Mouse (Mus musculus): ENCODE measurements around the gene Taf8. TPM values are rescaled to one million over a fixed set of nuclear protein-coding genes. Genes with fewer than 3 reads are reported as not detected.
A peak's percentile ranks its signal among the peaks of the same experiment; 100 is the strongest.
"Not testable (repeated sequence)": the region's sequence is repeated elsewhere in the genome, so short reads cannot be mapped to it uniquely, and the experiment has no call there.

Taf8 gene
- polyA plus RNA-seq, 1 experiment from 2014 or later: 15.2 TPM

DNA sequence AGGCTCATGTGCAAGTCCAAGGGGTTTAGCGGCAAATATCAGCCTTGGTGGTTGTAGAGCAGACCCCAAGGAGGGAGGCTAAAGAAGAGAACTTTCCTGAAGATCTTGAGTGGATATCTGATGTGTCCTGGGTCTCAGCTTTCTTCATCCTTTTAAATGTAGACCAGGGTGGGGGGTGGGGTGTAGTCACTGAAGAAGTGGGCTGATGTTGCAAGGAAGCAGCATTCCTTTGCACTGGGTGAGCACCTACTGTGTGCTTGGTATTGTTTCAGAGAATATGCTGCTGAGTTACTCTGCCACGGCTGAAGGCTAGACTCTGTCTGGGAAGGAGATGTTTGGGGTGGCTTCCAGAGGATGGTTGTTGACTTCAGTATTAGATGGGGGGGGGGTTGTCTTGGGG lies 3.5 kb upstream of the Taf8 start:
- Histone ChIP-seq H3K36me3 (replicated peaks) (peaks cover 6% of the 10 kb centered on the region), H3K4me1 (replicated peaks) (peaks cover 81% of the 10 kb centered on the region), H3K27me3 (no peaks in the 10 kb centered on the region), H3K9me3 (replicated peaks) (no peaks in the 10 kb centered on the region), H3K27ac (replicated peaks) (peak overlapping the region; percentile 77), H3K9ac (peak overlapping the region; percentile 62), H3K4me3 (replicated peaks) (peak overlapping the region; percentile 53), H3K4me2 (peak overlapping the region; percentile 79)
- 28% methylated on average over 2 of the region's 2 CpGs for WGBS (ENCODE audit: insufficient replicate concordance)
- ATAC-seq (ENCODE audit: insufficient read depth): no peak

DNA sequence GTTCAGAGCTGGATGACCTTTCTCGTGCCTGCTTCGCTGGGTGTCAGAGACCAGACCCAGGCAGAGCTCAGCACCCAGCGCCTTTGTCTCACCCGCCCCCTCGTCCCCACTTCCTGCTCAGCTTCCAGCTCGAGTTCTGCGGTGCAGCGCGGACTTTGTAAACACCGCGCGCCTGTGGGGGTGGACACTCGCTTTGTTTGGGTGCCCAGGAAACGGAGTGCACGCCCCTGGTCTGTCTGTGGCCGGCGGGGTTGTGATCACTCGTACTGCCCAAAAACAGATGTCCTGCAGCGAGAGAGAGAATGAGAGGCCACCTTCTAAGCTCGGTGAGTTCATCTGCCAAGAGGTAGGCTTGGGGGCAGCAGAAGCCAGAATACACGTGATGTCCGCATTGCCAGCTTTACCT lies 2.9 kb upstream of the Taf8 start, which contains the start of gene Ccnd3:
Gene Ccnd3 (plus strand): TSS at position 111 of the 406 bp plus-strand sequence.
- H3K9ac ChIP-seq: peak within 1 kb of the TSS; percentile 62
- H3K4me3 ChIP-seq (replicated peaks): peak within 1 kb of the TSS; percentile 53
- ATAC-seq (ENCODE audit: insufficient read depth): 0 out of 2 replicates have a peak, but pooled peaks have one; percentile 1
- H3K27ac ChIP-seq (replicated peaks): peak within 1 kb of the TSS; percentile 77
- H3K9me3 ChIP-seq (replicated peaks): no peaks in the 10 kb centered on the region
- H3K36me3 ChIP-seq (replicated peaks): peaks cover 12% of the 10 kb centered on the region
- peaks cover 82% of the 10 kb centered on the region for H3K4me1 ChIP-seq (replicated peaks)
- no peaks in the 10 kb centered on the region for H3K27me3 ChIP-seq
- WGBS (ENCODE audit: insufficient replicate concordance): under 1% methylated on average over 22 of the region's 22 CpGs
- H3K4me2 ChIP-seq: peak within 1 kb of the TSS; percentile 79

DNA sequence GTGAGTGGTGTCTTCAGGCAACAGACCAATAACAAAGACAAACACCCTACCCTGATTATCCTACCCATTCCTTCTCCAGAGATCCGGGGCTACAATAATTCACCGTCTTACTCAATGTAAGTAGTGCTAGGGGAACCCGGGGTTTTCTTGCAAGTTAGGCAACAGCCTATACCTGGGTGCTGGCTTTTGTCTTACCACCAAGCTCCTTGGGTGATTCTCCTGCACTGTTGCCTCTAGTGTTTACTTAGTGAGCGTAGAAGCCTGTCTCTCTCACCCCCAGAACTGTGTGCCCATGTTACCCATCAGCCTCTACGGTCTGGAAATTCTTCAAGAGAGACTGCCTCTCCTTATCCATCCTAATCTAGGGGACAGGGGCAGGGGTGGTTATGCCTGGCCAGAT lies 2.1 kb upstream of the Taf8 start:
- Histone ChIP-seq H3K9ac (peak overlapping the region; percentile 62; the same call in 1 of the 2 replicates), H3K4me1 (replicated peaks) (peaks cover 76% of the 10 kb centered on the region), H3K9me3 (replicated peaks) (no peaks in the 10 kb centered on the region), H3K27ac (replicated peaks) (peak overlapping the region; percentile 77), H3K27me3 (no peaks in the 10 kb centered on the region), H3K4me2 (peak overlapping the region; percentile 79), H3K4me3 (replicated peaks) (peak overlapping the region; percentile 53), H3K36me3 (replicated peaks) (peaks cover 17% of the 10 kb centered on the region)
- ATAC-seq (ENCODE audit: insufficient read depth): no peak
- 55% methylated on average over 5 of the region's 5 CpGs for WGBS (ENCODE audit: insufficient replicate concordance)

DNA sequence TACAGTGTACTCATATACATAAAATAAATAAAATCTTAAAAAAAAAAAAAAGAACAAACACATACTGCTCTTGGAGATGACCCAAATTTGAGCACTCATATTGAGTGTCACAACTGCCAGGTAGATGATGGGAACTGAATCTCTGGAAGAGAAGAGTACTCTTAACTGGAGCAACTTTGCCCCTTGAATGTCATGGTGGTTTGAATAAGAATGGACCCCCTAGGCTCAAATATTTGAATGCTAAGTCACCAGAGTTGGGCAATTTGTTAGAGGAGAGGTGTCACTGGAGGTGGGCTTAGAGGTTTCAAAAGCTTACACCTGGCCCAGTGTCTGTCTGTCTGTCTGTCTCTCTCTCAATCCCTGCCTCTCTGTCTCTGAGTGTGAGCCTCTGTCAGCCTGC lies 1.6 kb upstream of the Taf8 start:
- H3K9ac ChIP-seq: no peak overlapping the region
- H3K4me3 ChIP-seq (replicated peaks): no peak overlapping the region
- H3K9me3 ChIP-seq (replicated peaks): no peaks in the 10 kb centered on the region
- no peaks in the 10 kb centered on the region for H3K27me3 ChIP-seq
- ATAC-seq (ENCODE audit: insufficient read depth): no peak
- H3K27ac ChIP-seq (replicated peaks): peak overlapping the region; percentile 77
- peak overlapping the region; percentile 79; the same call in 1 of the 2 replicates for H3K4me2 ChIP-seq
- H3K4me1 ChIP-seq (replicated peaks): peaks cover 71% of the 10 kb centered on the region
- H3K36me3 ChIP-seq (replicated peaks): peaks cover 22% of the 10 kb centered on the region

DNA sequence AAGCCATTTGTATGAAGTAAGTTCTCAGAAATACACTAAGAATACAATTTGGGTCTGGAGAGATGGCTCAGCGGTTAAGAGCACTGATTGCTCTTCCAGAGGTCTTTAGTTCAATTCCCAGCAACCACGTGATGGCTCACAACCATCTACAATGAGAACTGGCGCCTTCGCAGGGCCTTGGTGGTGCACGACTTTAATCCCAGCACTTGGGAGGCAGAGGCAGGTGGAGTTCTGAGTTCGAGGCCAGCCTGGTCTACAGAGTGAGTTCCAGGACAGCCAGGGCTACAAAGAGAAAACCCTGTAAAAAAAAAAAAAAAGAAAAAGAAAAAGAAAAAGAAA lies 584 bp upstream of the Taf8 start:
- Histone ChIP-seq H3K4me2 (peak overlapping the region; percentile 76), H3K36me3 (replicated peaks) (peaks cover 30% of the 10 kb centered on the region), H3K27ac (replicated peaks) (peak overlapping the region; percentile 89), H3K4me3 (replicated peaks) (peak overlapping the region; percentile 76; the same call in 1 of the 2 replicates), H3K4me1 (replicated peaks) (peaks cover 61% of the 10 kb centered on the region)
- ATAC-seq (ENCODE audit: insufficient read depth); H3K9ac ChIP-seq; H3K27me3 ChIP-seq; H3K9me3 ChIP-seq (replicated peaks): not testable (repeated sequence)
- 66% methylated on average over 6 of the region's 6 CpGs for WGBS (ENCODE audit: insufficient replicate concordance)

DNA sequence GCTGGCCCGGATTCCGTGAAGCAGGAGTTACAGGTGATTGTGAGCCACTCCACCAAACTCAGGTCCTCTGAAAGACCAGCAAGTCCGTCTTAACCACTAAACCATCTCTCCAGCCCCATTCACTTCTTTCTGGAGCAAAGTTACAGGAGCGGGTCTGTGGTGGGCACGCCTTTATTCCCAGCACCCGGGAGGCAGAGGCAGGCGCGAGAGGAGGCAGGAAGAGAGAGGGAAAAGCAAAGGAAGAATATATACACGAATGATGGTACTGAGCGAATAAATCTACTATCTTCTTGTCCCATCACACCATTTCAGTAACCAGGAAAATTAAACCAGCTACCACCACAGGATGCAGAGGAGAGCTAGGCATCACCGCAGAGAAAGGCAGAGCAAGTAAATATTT lies 561 bp downstream of the Taf8 start:
- Histone ChIP-seq H3K9me3 (replicated peaks) (no peaks in the 10 kb centered on the region), H3K4me3 (replicated peaks) (peak overlapping the region; percentile 76), H3K4me2 (peak overlapping the region; percentile 76), H3K4me1 (replicated peaks) (peaks cover 50% of the 10 kb centered on the region), H3K9ac (peak overlapping the region; percentile 74), H3K36me3 (replicated peaks) (peaks cover 42% of the 10 kb centered on the region), H3K27ac (replicated peaks) (peak overlapping the region; percentile 89), H3K27me3 (no peaks in the 10 kb centered on the region)
- 6% methylated on average over 11 of the region's 11 CpGs for WGBS (ENCODE audit: insufficient replicate concordance)
- ATAC-seq (ENCODE audit: insufficient read depth): peak; percentile 2; the same call in 1 of the 2 replicates

DNA sequence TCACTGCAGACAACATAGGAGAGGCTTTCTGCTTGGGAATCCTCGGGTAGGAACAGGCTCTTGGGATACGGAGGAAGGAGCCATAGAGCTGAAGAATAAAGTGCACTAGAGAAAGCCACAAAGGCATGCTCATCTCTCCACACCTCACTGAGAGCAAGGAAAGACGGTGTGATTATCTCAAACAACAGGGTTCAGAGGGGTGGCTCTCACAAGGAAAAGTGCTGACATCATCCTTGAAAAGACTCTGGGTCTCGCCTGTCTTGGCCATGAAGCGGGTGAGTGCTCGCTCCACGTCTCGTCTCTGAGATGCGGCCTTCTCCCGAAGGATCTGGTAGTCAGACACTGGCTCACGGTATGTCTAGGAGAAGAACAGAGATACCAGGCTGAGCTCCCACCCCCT lies 8.0 kb downstream of the Taf8 start:
- Histone ChIP-seq H3K4me3 (replicated peaks) (no peak overlapping the region), H3K27ac (replicated peaks) (0 out of 2 replicates have a peak overlapping the region, but pooled peaks have one; percentile 10), H3K4me2 (no peak overlapping the region), H3K36me3 (replicated peaks) (peaks cover 98% of the 10 kb centered on the region), H3K9ac (no peak overlapping the region), H3K27me3 (no peaks in the 10 kb centered on the region), H3K4me1 (replicated peaks) (peaks cover 13% of the 10 kb centered on the region), H3K9me3 (replicated peaks) (no peaks in the 10 kb centered on the region)
- 67% methylated on average over 11 of the region's 11 CpGs for WGBS (ENCODE audit: insufficient replicate concordance)
- no peak for ATAC-seq (ENCODE audit: insufficient read depth)

DNA sequence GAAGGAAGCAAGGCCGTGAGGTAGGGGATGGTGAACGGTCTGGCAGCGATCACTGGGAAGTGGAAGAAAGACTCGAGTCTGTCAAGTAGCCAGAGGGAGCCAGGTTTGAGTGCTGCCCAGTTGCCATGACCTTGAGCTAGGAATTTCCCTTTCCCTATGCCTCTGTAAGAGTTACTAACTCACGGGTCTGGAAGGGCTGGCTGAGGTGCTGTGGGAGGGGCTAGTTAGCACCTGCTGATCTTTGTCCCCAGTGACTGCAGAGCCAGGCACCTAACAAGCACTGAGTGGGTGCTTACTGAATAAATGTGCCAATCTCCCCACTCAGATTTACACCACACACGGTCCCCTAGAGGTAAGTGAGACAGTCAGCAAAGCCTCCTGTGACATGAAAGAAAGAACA lies 8.4 kb downstream of the Taf8 start:
- no peak for ATAC-seq (ENCODE audit: insufficient read depth)
- Histone ChIP-seq H3K4me1 (replicated peaks) (peaks cover 16% of the 10 kb centered on the region), H3K4me3 (replicated peaks) (no peak overlapping the region), H3K4me2 (no peak overlapping the region), H3K9me3 (replicated peaks) (no peaks in the 10 kb centered on the region), H3K27me3 (no peaks in the 10 kb centered on the region), H3K9ac (no peak overlapping the region), H3K27ac (replicated peaks) (no peak overlapping the region), H3K36me3 (replicated peaks) (peaks cover 98% of the 10 kb centered on the region)
- WGBS (ENCODE audit: insufficient replicate concordance): 79% methylated on average over 6 of the region's 6 CpGs

DNA sequence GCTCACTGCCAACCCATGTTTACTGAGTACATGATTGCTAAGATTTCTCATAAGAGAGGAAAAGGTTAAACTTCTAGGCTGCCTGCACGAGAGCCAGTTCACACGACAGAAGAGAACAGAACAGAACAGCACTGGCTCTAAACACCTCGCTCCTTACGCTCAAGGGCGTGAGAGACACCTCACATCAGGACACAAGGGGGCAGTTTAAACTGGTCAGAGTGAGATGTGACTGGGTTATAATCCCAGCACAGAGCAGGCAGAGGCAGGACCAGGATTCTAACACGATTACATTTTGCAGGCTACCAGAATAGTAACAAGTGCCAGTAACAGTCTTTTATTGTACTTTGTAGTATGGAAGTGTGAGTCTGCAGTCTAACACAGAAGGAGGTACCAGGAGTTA lies 9.4 kb downstream of the Taf8 start:
- Histone ChIP-seq H3K36me3 (replicated peaks) (peaks cover 95% of the 10 kb centered on the region), H3K27ac (replicated peaks) (no peak overlapping the region), H3K27me3 (no peaks in the 10 kb centered on the region), H3K9ac (no peak overlapping the region), H3K9me3 (replicated peaks) (no peaks in the 10 kb centered on the region), H3K4me1 (replicated peaks) (peaks cover 16% of the 10 kb centered on the region), H3K4me3 (replicated peaks) (no peak overlapping the region), H3K4me2 (no peak overlapping the region)
- WGBS (ENCODE audit: insufficient replicate concordance): 80% methylated on average over 6 of the region's 6 CpGs
- ATAC-seq (ENCODE audit: insufficient read depth): no peak

DNA sequence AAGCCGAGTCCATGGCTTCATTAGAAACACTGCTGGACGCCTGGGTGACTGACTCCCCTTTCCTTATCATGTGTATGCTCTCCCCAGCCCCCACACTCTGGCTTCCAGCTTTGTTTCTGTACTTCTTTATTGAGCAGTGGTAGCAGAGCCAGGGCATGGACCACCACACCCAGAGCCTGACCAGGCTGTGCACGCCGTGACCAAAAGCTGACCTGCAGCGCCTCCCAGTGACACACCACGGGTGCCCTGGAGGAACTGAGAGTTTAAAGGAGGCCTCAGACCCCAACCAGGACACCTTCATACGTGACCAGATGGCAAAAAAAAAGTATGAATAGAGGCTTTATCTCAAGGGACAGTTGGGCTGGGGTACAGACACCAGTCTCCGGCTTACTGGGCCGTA lies 11.3 kb downstream of the Taf8 start:
- peaks cover 26% of the 10 kb centered on the region for H3K4me1 ChIP-seq (replicated peaks)
- no peak overlapping the region for H3K4me3 ChIP-seq (replicated peaks)
- no peaks in the 10 kb centered on the region for H3K27me3 ChIP-seq
- 78% methylated on average over 9 of the region's 9 CpGs for WGBS (ENCODE audit: insufficient replicate concordance)
- no peak overlapping the region for H3K27ac ChIP-seq (replicated peaks)
- H3K36me3 ChIP-seq (replicated peaks): peaks cover 80% of the 10 kb centered on the region
- ATAC-seq (ENCODE audit: insufficient read depth): no peak
- no peak overlapping the region for H3K9ac ChIP-seq
- no peaks in the 10 kb centered on the region for H3K9me3 ChIP-seq (replicated peaks)
- H3K4me2 ChIP-seq: no peak overlapping the region

DNA sequence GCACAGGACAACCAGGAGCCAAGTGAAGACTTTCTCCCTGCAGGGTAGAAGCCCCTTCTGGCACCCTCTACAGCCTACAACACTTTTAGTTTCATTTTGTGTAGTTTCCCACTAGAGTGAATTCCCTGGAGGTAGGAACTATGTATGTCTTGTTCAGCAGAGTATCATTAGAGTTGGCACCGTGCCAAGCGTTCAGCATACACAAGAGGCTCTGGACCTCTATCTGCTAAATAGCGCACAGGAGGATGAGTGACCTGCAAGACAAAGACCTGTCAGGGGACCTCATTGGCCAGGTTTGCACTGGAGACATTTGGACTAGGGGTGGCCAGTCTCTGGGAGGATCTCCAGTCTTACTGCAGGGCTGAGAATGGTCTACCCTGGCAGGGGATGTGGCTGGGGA lies 16.3 kb downstream of the Taf8 start:
- H3K4me3 ChIP-seq (replicated peaks): no peak overlapping the region
- WGBS (ENCODE audit: insufficient replicate concordance): 79% methylated on average over 3 of the region's 3 CpGs
- no peaks in the 10 kb centered on the region for H3K9me3 ChIP-seq (replicated peaks)
- H3K9ac ChIP-seq: no peak overlapping the region
- H3K27me3 ChIP-seq: no peaks in the 10 kb centered on the region
- no peak overlapping the region for H3K4me2 ChIP-seq
- H3K36me3 ChIP-seq (replicated peaks): peaks cover 30% of the 10 kb centered on the region
- ATAC-seq (ENCODE audit: insufficient read depth): no peak
- H3K27ac ChIP-seq (replicated peaks): peak overlapping the region; percentile 80
- H3K4me1 ChIP-seq (replicated peaks): peaks cover 36% of the 10 kb centered on the region

DNA sequence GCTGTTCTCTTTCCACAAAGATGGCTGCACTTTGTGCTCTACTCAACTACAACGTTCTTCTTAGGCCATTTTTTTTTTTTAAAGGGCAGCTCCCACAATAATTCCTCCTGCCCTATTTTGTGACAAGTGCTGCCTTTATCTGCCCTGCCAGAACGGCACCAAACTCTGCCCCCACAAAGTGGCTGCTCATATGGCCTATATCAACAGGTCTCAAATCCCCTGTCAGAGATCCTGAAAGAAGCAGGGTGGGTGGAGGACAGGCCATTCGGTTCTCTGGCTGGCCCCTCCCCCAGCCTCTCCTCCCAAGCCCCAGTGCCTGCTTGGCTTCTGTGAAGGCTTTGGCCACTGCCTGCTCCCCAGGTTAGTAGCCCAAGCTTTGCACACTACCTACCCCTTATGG lies 17.1 kb downstream of the Taf8 start:
- Histone ChIP-seq H3K4me2 (peak overlapping the region; percentile 19), H3K4me1 (replicated peaks) (peaks cover 36% of the 10 kb centered on the region), H3K9me3 (replicated peaks) (no peaks in the 10 kb centered on the region), H3K36me3 (replicated peaks) (peaks cover 22% of the 10 kb centered on the region), H3K27me3 (no peaks in the 10 kb centered on the region), H3K4me3 (replicated peaks) (no peak overlapping the region), H3K27ac (replicated peaks) (peak overlapping the region; percentile 80), H3K9ac (no peak overlapping the region)
- 8% methylated on average over 3 of the region's 3 CpGs for WGBS (ENCODE audit: insufficient replicate concordance)
- ATAC-seq (ENCODE audit: insufficient read depth): peak; percentile 32; the same call in 1 of the 2 replicates

Measured in liver, embryonic 15.5 days (tissue).